Mouse (Mus musculus) megakaryocyte, embryonic 14.5 days (primary cell): ENCODE results near the gene 2010111I01Rik.

Source experiments
- FLI1 ChIP-seq: IDR thresholded peaks from 2 replicates; pipeline ENCODE4 v1.6.1; 2012; ENCODE audit warnings: low read length, inconsistent platforms, mixed read lengths
- GATA1 ChIP-seq: IDR thresholded peaks from 3 replicates; pipeline ENCODE4 v1.6.1; 2012; ENCODE audit warnings: mixed read lengths, low read length, inconsistent platforms, borderline replicate concordance

DNA sequence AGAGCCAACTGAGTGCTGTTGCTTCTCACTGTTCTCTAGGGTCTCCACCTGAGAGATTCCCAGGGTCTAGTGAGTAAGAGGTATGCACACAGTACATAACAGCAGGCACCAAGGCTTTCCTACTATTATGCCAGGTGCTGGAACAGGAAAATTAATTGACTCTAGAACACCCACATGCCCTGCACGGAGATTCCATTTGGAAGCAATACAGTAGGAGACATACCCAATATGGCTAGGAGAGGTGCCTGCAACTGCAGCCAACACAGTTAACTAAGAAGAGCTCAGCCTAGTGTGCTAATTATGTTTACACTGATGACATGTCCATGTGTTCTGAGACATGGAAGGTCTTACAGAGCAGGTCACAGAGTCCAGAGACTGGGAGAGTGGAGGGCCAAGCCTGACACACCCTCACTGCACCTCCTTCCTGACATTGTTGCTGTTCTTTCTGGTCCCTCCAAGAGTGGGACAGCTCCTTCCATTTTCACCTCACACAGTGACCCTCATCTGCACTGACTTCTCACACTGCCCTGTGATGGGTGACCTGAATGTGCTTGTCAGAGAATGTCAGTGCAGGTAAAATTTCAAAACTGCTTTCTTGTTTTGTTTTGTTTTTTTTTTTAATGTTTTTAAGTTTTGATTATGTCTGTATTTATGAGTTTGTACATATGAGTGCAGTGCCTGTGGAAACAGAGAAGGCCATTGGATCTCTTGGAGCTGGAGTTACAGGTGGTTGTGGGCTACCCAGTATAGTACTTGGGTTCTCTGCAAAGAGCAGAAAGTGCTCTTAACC, 297.7 kb downstream of the 2010111I01Rik start:
- TF ChIP-seq GATA1 (no peak), FLI1 (no peak)
